Comparison of ENCODE assay signal across 8 mouse cellular contexts in genomic region chr13:3037010-3037409, GRCm38 (mm10).
DNase-seq lines count a peak whose midpoint lies in the region; ATAC-seq and TF ChIP-seq lines count a peak whose summit lies in the region.
"Not testable (repeated sequence)": the region's sequence is repeated elsewhere in the genome, so short reads cannot be mapped to it uniquely, and the experiment has no call there.

No protein-coding gene starts in this region.

- not testable (repeated sequence) for H3K79me2 ChIP-seq in CH12.LX (replicated peaks; ENCODE audit: control insufficient read depth, extremely low read depth, insufficient read depth, poor library complexity, severe bottlenecking)

- in situ Hi-C loops in CH12.LX (cut with MboI; ENCODE audit: low pct_ligation_motif_present, low pct_unique_long_range_greater_than_20kb, low sequenced_read_pairs) = not testable (repeated sequence)

- H3K9ac ChIP-seq in CH12.LX (ENCODE audit: insufficient read depth, low read depth); midbrain, embryonic 12.5 days (replicated peaks): not testable (repeated sequence)

- not testable (repeated sequence) for TF ChIP-seq POLR2A in CH12.LX (IDR thresholded peaks at IDR 0.05; ENCODE audit: low read depth, low read length)

- WGBS in midbrain, embryonic 12.5 days = 20% methylated on average over 1 of the region's 1 CpGs

- intact Hi-C loops in left cerebral cortex, postnatal 14 days (cut with DNase I) = not testable (repeated sequence)

- H3K27me3 ChIP-seq in CH12.LX (replicated peaks); midbrain, embryonic 12.5 days: not testable (repeated sequence)

- H3K4me3 ChIP-seq in CH12.LX (replicated peaks in 1 of 3; ENCODE audit: low read depth in 2 of 3, low read length in 2 of 3, poor library complexity in 1 of 3); midbrain, embryonic 12.5 days: not testable (repeated sequence)

- not testable (repeated sequence) for H3K27ac ChIP-seq in CH12.LX (ENCODE audit: insufficient read depth, low read depth); midbrain, embryonic 12.5 days (replicated peaks)

- H3K36me3 ChIP-seq in CH12.LX (replicated peaks in 1 of 2; ENCODE audit: control insufficient read depth in 1 of 2, insufficient read depth in 1 of 2, low read length in 1 of 2); midbrain, embryonic 12.5 days: not testable (repeated sequence)

- not testable (repeated sequence) for H3K9me3 ChIP-seq in CH12.LX (replicated peaks; ENCODE audit: low read length)
- peaks cover 12% of the 10 kb centered on the region; the same call in 1 of the 2 replicates for H3K9me3 ChIP-seq in midbrain, embryonic 12.5 days

- H3K4me2 ChIP-seq in CH12.LX (ENCODE audit: insufficient read depth, low read depth, poor library complexity, severe bottlenecking); midbrain, embryonic 12.5 days (replicated peaks): not testable (repeated sequence)

- dilution Hi-C loops in CH12.LX (cut with MboI; ENCODE audit: extremely low pct_ligation_motif_present, extremely low pct_unique_long_range_greater_than_20kb, low sequenced_read_pairs) = not testable (repeated sequence)

- TF ChIP-seq RAD21 in CH12.LX (IDR thresholded peaks at IDR 0.05; ENCODE audit: low read depth, low read length) = not testable (repeated sequence)

- DNase-seq in CH12.LX (ENCODE audit: extremely low read depth) = peak; percentile 16
- DNase-seq in adrenal gland, postnatal 10 days = peak; percentile 11
- peak; percentile 89 for DNase-seq in heart, adult 11 months
- DNase-seq in left cerebral cortex, postnatal 14 days (ENCODE audit: low spot score in 2 of 2) = peak; percentile 1 to 3
- DNase-seq in spleen, postnatal 14 days (ENCODE audit: low spot score in 2 of 2) = peak; percentile 12 to 19
- DNase-seq in urinary bladder, adult 2 months (ENCODE audit: low spot score) = peak; percentile 26

- not testable (repeated sequence) for TF ChIP-seq EP300 in CH12.LX (IDR thresholded peaks at IDR 0.05; ENCODE audit: low read length)

- ATAC-seq in inflammation-experienced regulatory T-cells, adult 6 months = peak; percentile 14
- ATAC-seq in midbrain, embryonic 12.5 days (ENCODE audit: low FRiP score, low read depth) = peak; percentile 52; the same call in 1 of the 2 replicates

- TF ChIP-seq CTCF in CH12.LX (conservative IDR thresholded peaks at IDR 0.05 in 1 of 2, IDR thresholded peaks at IDR 0.05 in 1 of 2; ENCODE audit: low read depth in 2 of 2, low read length in 2 of 2) = not testable (repeated sequence)

- not testable (repeated sequence) for H3K4me1 ChIP-seq in CH12.LX (ENCODE audit: control insufficient read depth in 1 of 2, insufficient read depth in 2 of 2); midbrain, embryonic 12.5 days

Comparison
In these comparisons a context has a peak if more than half of its experiments do, and no peak if none do; other contexts are left out.
1. DNase-seq: peak in every context shown above with its lines; median percentile 89 in heart, adult 11 months; 26 in urinary bladder, adult 2 months; 16 in CH12.LX; 16 in spleen, postnatal 14 days; 11 in adrenal gland, postnatal 10 days; 2 in left cerebral cortex, postnatal 14 days.